Mouse (Mus musculus) olfactory bulb, adult 2 months (tissue): ENCODE data around the gene Ppfibp2.

Experiments used
- CTCF ChIP-seq: fragments of 200-500 bp; IDR thresholded peaks from 2 replicates; pipeline ENCODE4 v1.5.1; 2012; ENCODE audit warnings: low read depth, mild to moderate bottlenecking, low read length, moderate library complexity; ENCODE audit not compliant: insufficient read depth
- POLR2A ChIP-seq: fragments of 200-500 bp; IDR thresholded peaks from 2 replicates; pipeline ENCODE4 v1.6.1; 2012; ENCODE audit warnings: mild to moderate bottlenecking, low read depth, low read length, moderate library complexity; ENCODE audit not compliant: insufficient read depth

GRCm38 (mm10) chr7:107787977-107788620 is 193.1 kb downstream of the Ppfibp2 start:
- TF ChIP-seq POLR2A (no peak), CTCF (no peak)
